ENCODE assay signal across 28 mouse cellular contexts in the genomic region with DNA sequence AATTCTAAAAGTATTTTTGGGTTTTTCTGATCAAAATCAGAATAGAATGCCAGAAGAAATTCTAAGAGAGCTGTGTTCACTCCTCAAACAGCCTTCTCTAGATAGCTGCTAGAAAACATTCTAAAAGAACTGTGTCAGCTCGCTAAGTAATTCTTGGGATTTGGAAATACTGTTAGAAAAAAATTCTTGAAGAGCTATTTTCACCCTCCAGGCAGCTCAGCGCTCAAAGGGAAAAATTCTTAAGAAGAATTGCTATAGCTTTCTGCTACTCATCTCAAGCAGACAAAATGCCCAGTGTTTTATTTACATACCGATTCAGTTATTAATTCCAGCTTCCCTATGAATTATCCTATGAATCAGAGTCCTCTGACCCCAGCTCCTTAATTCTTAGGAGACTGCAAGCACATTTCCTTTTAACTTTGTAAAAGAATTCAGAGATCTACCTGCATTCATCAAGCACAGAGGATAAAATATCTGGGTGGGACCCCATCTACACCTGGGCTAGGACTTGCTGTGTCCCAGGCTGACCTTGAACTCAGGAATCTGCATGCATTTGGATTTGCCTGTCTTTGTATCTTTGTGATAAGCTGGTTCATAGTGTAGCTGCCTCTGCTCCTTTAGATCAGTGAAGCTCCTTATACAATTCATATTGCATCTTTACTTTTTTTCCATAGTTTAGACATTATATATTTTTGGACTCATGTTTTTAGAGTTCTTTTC. TPM values are rescaled to one million over a fixed set of nuclear protein-coding genes. Genes with fewer than 3 reads are reported as not detected.
A peak's percentile ranks its signal among the peaks of the same experiment; 100 is the strongest.
DNase-seq lines count a peak whose midpoint lies in the region; ATAC-seq and TF ChIP-seq lines count a peak whose summit lies in the region.
"Had no signal": no experiment of that assay in that cellular context is flagged by ENCODE, and none has a peak within 500 bp of the region (broad histone marks: within the 10 kb centered on the region; RNA-seq: fewer than 3 reads in every experiment).

No protein-coding gene starts in this region.

- H3K27me3 ChIP-seq in forebrain, postnatal 0 days (ENCODE audit: insufficient read depth, low read length), result no peaks in the 10 kb centered on the region
- no peaks in the 10 kb centered on the region for H3K27me3 ChIP-seq in forebrain, embryonic 13.5 days
- no peaks in the 10 kb centered on the region for H3K27me3 ChIP-seq in midbrain, embryonic 11.5 days (ENCODE audit: control insufficient read depth, insufficient read depth, low read length)
- no peaks in the 10 kb centered on the region; the same call in 1 of the 2 replicates for H3K27me3 ChIP-seq in midbrain, postnatal 0 days (ENCODE audit: insufficient read depth, low read length)
- H3K27me3 ChIP-seq: embryonic facial prominence, embryonic 12.5 days; neural tube, embryonic 12.5 days had no signal

- intact Hi-C loops in gastrocnemius, adult 2 months (cut with DNase I), result no loop called here

- peak; percentile 26 for DNase-seq in forebrain, postnatal 0 days
- DNase-seq in midbrain, embryonic 11.5 days (ENCODE audit: low spot score, missing footprints), result peak; percentile 59
- no peak for DNase-seq in midbrain, postnatal 0 days (ENCODE audit: low spot score)
- DNase-seq in ZHBTc4 (ENCODE audit: low read depth, low spot score), result peak; percentile 33
- DNase-seq in gastrocnemius, adult 2 months, result no peak
- DNase-seq in cerebellum, adult 9-11 months, result no peak
- DNase-seq: adrenal gland, postnatal 25 days; cerebellum, adult 8-10 months; cerebellum, postnatal 36 days; gastrocnemius, postnatal 25 days; heart, adult 18-20 months; heart, postnatal 4 days; kidney, adult 8-10 months; kidney, postnatal 10 days; layer of hippocampus, postnatal 36 days; liver; lung, adult 2 months had no signal

- H3K9me3 ChIP-seq in forebrain, postnatal 0 days (ENCODE audit: low read length), result no peaks in the 10 kb centered on the region
- H3K9me3 ChIP-seq in forebrain, embryonic 13.5 days (replicated peaks), result no peaks in the 10 kb centered on the region
- H3K9me3 ChIP-seq in midbrain, embryonic 11.5 days (ENCODE audit: control insufficient read depth, low read length), result no peaks in the 10 kb centered on the region
- H3K9me3 ChIP-seq in midbrain, postnatal 0 days (ENCODE audit: low read length), result no peaks in the 10 kb centered on the region
- H3K9me3 ChIP-seq: embryonic facial prominence, embryonic 12.5 days; hindbrain, embryonic 13.5 days; midbrain, embryonic 10.5 days; neural tube, embryonic 12.5 days had no signal

- H3K36me3 ChIP-seq in forebrain, postnatal 0 days (ENCODE audit: insufficient read depth), result no peaks in the 10 kb centered on the region
- H3K36me3 ChIP-seq in forebrain, embryonic 13.5 days (ENCODE audit: poor library complexity, severe bottlenecking), result no peaks in the 10 kb centered on the region
- no peaks in the 10 kb centered on the region for H3K36me3 ChIP-seq in midbrain, embryonic 11.5 days (ENCODE audit: control insufficient read depth, insufficient read depth, low read length)
- H3K36me3 ChIP-seq in midbrain, postnatal 0 days (ENCODE audit: insufficient read depth, low read length), result no peaks in the 10 kb centered on the region
- H3K36me3 ChIP-seq: embryonic facial prominence, embryonic 12.5 days; hindbrain, embryonic 13.5 days; midbrain, embryonic 10.5 days; neural tube, embryonic 12.5 days had no signal

- no peak for TF ChIP-seq CTCF in forebrain, postnatal 0 days (IDR thresholded peaks at IDR 0.05; ENCODE audit: low read depth)
- no peak for TF ChIP-seq CTCF in midbrain, postnatal 0 days (IDR thresholded peaks at IDR 0.05)
- TF ChIP-seq CTCF in gastrocnemius, adult 2 months (IDR thresholded peaks at IDR 0.05), result no peak

- no peaks in the 10 kb centered on the region for H3K4me1 ChIP-seq in forebrain, postnatal 0 days (ENCODE audit: insufficient read depth)
- H3K4me1 ChIP-seq in forebrain, embryonic 13.5 days, result peaks cover 7% of the 10 kb centered on the region
- peaks cover 3% of the 10 kb centered on the region; the same call in 1 of the 2 replicates for H3K4me1 ChIP-seq in midbrain, embryonic 11.5 days (ENCODE audit: control insufficient read depth, insufficient read depth, low read length)
- no peaks in the 10 kb centered on the region for H3K4me1 ChIP-seq in midbrain, postnatal 0 days (ENCODE audit: insufficient read depth, low read length)

- WGBS in forebrain, postnatal 0 days, result 71% methylated on average over 3 of the region's 3 CpGs
- WGBS in forebrain, embryonic 13.5 days, result 86% methylated on average over 3 of the region's 3 CpGs
- WGBS in midbrain, embryonic 11.5 days, result 85% methylated on average over 3 of the region's 3 CpGs
- WGBS in midbrain, postnatal 0 days, result 65% methylated on average over 3 of the region's 3 CpGs

- H3K27ac ChIP-seq in forebrain, postnatal 0 days (ENCODE audit: low read depth, low read length), result no peak overlapping the region
- H3K27ac ChIP-seq in forebrain, embryonic 13.5 days, result no peak overlapping the region
- no peak overlapping the region for H3K27ac ChIP-seq in midbrain, embryonic 11.5 days (ENCODE audit: low read depth, low read length)
- no peak overlapping the region for H3K27ac ChIP-seq in midbrain, postnatal 0 days (ENCODE audit: low read depth, low read length)
- H3K27ac ChIP-seq in gastrocnemius, adult 2 months, result no peak overlapping the region
- H3K27ac ChIP-seq: embryonic facial prominence, embryonic 12.5 days; hindbrain, embryonic 13.5 days; liver, embryonic 14.5 days; midbrain, embryonic 10.5 days; neural tube, embryonic 12.5 days had no signal

- H3K4me3 ChIP-seq in forebrain, postnatal 0 days (ENCODE audit: low read depth, low read length), result no peak overlapping the region
- no peak overlapping the region for H3K4me3 ChIP-seq in forebrain, embryonic 13.5 days
- H3K4me3 ChIP-seq in midbrain, embryonic 11.5 days (ENCODE audit: low read depth, low read length), result no peak overlapping the region
- H3K4me3 ChIP-seq in midbrain, postnatal 0 days (ENCODE audit: low read depth, low read length), result no peak overlapping the region
- H3K4me3 ChIP-seq in gastrocnemius, adult 2 months, result no peak overlapping the region
- H3K4me3 ChIP-seq: embryonic facial prominence, embryonic 12.5 days; hindbrain, embryonic 13.5 days; midbrain, embryonic 10.5 days; myocyte; neural tube, embryonic 12.5 days had no signal

- H3K4me2 ChIP-seq in forebrain, postnatal 0 days (ENCODE audit: low read depth), result no peak overlapping the region
- H3K4me2 ChIP-seq in forebrain, embryonic 13.5 days, result no peak overlapping the region
- no peak overlapping the region for H3K4me2 ChIP-seq in midbrain, embryonic 11.5 days
- H3K4me2 ChIP-seq in midbrain, postnatal 0 days (ENCODE audit: low read depth, low read length, poor library complexity, severe bottlenecking), result no peak overlapping the region
- H3K4me2 ChIP-seq: embryonic facial prominence, embryonic 12.5 days; heart, embryonic 11.5 days; hindbrain, embryonic 13.5 days; neural tube, embryonic 12.5 days had no signal

- H3K9ac ChIP-seq in forebrain, postnatal 0 days, result no peak overlapping the region
- no peak overlapping the region for H3K9ac ChIP-seq in forebrain, embryonic 13.5 days
- H3K9ac ChIP-seq in midbrain, embryonic 11.5 days (ENCODE audit: low read length), result no peak overlapping the region
- no peak overlapping the region for H3K9ac ChIP-seq in midbrain, postnatal 0 days (replicated peaks; ENCODE audit: low read length, poor library complexity, severe bottlenecking)
- H3K9ac ChIP-seq: embryonic facial prominence, embryonic 12.5 days; hindbrain, embryonic 13.5 days; liver, embryonic 14.5 days; neural tube, embryonic 12.5 days had no signal

- ATAC-seq in forebrain, postnatal 0 days, result no peak; the same call in 1 of the 2 replicates
- no peak for ATAC-seq in forebrain, embryonic 13.5 days
- ATAC-seq in midbrain, embryonic 11.5 days (ENCODE audit: low FRiP score), result no peak
- ATAC-seq in midbrain, postnatal 0 days (ENCODE audit: low FRiP score), result no peak
- ATAC-seq: forebrain, embryonic 16.5 days; intestine, embryonic 16.5 days; midbrain, embryonic 16.5 days had no signal

RNA-seq across cellular contexts. Expression of a gene that starts 5.7 kb away (rescaled TPM):
- total RNA-seq in forebrain, postnatal 0 days (2014; rRNA removed), result 16.6 and 21.7 TPM in 2 replicates
- 7.5 and 12.2 TPM in 2 replicates for polyA plus RNA-seq in forebrain, postnatal 0 days (2015; fragmentation: Nextera tagmentation; extraction: Ambion mirVana)
- 28.4 and 30.4 TPM in 2 replicates for polyA plus RNA-seq in forebrain, embryonic 13.5 days (2015; fragmentation: Nextera tagmentation; extraction: Ambion mirVana)
- 31.3 and 34.1 TPM in 2 replicates for polyA plus RNA-seq in midbrain, embryonic 11.5 days (2014; fragmentation: Nextera tagmentation; extraction: Ambion mirVana)
- 15.9 and 22.4 TPM in 2 replicates for total RNA-seq in midbrain, postnatal 0 days (2014; rRNA removed)
- 11.1 and 13.4 TPM in 2 replicates for polyA plus RNA-seq in midbrain, postnatal 0 days (2015; fragmentation: Nextera tagmentation; extraction: Ambion mirVana)
- total RNA-seq in gastrocnemius, adult 2 months (2021), result 10 to 100 TPM; 13.0 to 18.9 TPM

Comparison
In these comparisons a context has a peak if more than half of its experiments do, and no peak if none do; other contexts are left out.
1. DNase-seq: peak in forebrain, postnatal 0 days (single experiment), midbrain, embryonic 11.5 days (single experiment) and ZHBTc4 (single experiment); none in midbrain, postnatal 0 days (single experiment), gastrocnemius, adult 2 months (single experiment) and cerebellum, adult 9-11 months (single experiment).